Mouse (Mus musculus): ENCODE data around the gene Zbtb8b.

DNA sequence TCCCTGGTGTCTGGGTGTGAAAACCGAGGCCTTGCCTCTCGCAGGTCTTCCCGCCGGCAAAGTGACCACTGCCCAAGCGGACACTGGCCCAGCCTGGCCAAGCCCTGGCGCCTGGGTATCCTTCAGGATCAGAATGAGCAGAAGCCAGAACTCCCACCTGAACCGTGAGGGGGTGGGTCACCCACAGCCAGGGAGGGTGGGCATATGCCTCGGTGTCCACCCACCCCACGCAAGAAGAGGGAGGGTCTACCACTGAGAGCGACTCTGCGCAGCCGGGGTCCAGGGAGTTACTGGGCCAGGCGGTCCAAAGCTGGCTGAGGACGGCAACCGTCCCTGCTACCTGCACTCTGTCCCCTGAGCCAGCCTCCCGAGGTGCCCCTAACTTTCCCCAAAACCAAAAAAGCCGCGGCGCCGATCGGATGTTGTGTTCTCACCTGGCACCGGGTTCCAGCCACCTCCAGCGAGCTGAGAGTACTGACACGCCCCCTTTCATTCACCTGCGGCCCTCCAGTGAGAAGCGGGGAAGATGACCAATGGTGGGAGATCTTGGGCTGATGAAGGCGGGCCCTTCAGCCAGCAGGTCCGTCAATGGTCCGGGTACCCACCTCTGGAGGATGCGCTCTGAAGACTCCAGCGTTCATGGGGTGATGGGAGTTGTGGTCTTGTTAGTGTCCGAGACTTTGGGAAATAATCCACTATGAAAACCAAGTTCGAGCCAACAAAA is at the start of gene Zbtb8b:
- TF ChIP-seq POLR2A (IDR thresholded peaks at IDR 0.05; ENCODE audit: borderline replicate concordance, extremely low read depth, insufficient read depth, insufficient read length, poor library complexity, severe bottlenecking) (no peak), CTCF (IDR thresholded peaks at IDR 0.05; ENCODE audit: borderline replicate concordance, extremely low read depth, insufficient read depth, insufficient read length) (no peak)
